Comparison of ENCODE assay signal across 13 mouse cellular contexts in genomic region chr4:40063751-40064456, GRCm38 (mm10).
DNase-seq lines count a peak whose midpoint lies in the region; ATAC-seq lines count a peak whose summit lies in the region.
"Had no signal": no experiment of that assay in that cellular context is flagged by ENCODE, and none has a peak within 500 bp of the region (broad histone marks: within the 10 kb centered on the region; RNA-seq: fewer than 3 reads in every experiment).

No protein-coding gene starts in this region.

- H3K9me3 ChIP-seq in kidney, embryonic 15.5 days (replicated peaks): no peaks in the 10 kb centered on the region
- H3K9me3 ChIP-seq: neural tube, embryonic 12.5 days had no signal

- DNase-seq in gastrocnemius, adult 18-20 months (ENCODE audit: low spot score): peak; percentile 23
- DNase-seq in gastrocnemius, adult 8-10 months (ENCODE audit: low spot score in 2 of 2): no peak
- DNase-seq in kidney, postnatal 10 days: no peak
- DNase-seq in ovary, postnatal 14 days (ENCODE audit: low spot score): peak; percentile 15
- no peak for DNase-seq in ovary, postnatal 10 days (ENCODE audit: low spot score)
- no peak for DNase-seq in right cerebral cortex, postnatal 10 days (ENCODE audit: low spot score in 2 of 2)
- DNase-seq in layer of hippocampus, adult 9-11 months: no peak
- DNase-seq: heart, adult 2 months; kidney, adult 18-20 months; right cerebral cortex, postnatal 4 days had no signal

- H3K27me3 ChIP-seq in kidney, embryonic 15.5 days: no peaks in the 10 kb centered on the region
- H3K27me3 ChIP-seq: neural tube, embryonic 12.5 days had no signal

- no peak overlapping the region for H3K4me2 ChIP-seq in kidney, embryonic 15.5 days
- H3K4me2 ChIP-seq: liver, embryonic 11.5 days; neural tube, embryonic 12.5 days had no signal

- peak overlapping the region; percentile 49; the same call in 1 of the 2 replicates for H3K27ac ChIP-seq in kidney, embryonic 15.5 days
- H3K27ac ChIP-seq: heart, adult 2 months; neural tube, embryonic 12.5 days had no signal

- H3K9ac ChIP-seq in kidney, embryonic 15.5 days: no peak overlapping the region
- H3K9ac ChIP-seq: neural tube, embryonic 12.5 days had no signal

- no peaks in the 10 kb centered on the region for H3K36me3 ChIP-seq in kidney, embryonic 15.5 days
- H3K36me3 ChIP-seq: neural tube, embryonic 12.5 days had no signal

- peaks cover 12% of the 10 kb centered on the region for H3K4me1 ChIP-seq in kidney, embryonic 15.5 days
- H3K4me1 ChIP-seq: neural tube, embryonic 12.5 days had no signal

- WGBS in kidney, embryonic 15.5 days: 41% methylated on average over 3 of the region's 3 CpGs

- no peak overlapping the region for H3K4me3 ChIP-seq in kidney, embryonic 15.5 days (replicated peaks)
- H3K4me3 ChIP-seq: heart, adult 2 months; neural tube, embryonic 12.5 days had no signal

- peak; percentile 90 for ATAC-seq in kidney, embryonic 15.5 days (replicated peaks; ENCODE audit: low FRiP score)

Comparison
In these comparisons a context has a peak if more than half of its experiments do, and no peak if none do; other contexts are left out.
1. DNase-seq: peak in gastrocnemius, adult 18-20 months (single experiment) and ovary, postnatal 14 days (single experiment); none in gastrocnemius, adult 8-10 months (0 of 2), kidney, postnatal 10 days (single experiment), ovary, postnatal 10 days (single experiment), right cerebral cortex, postnatal 10 days (0 of 2) and layer of hippocampus, adult 9-11 months (single experiment).